Mouse (Mus musculus) MEL-GATA-1-ER (cell line): ENCODE data around the gene Cabp7.
"Not testable (repeated sequence)": the region's sequence is repeated elsewhere in the genome, so short reads cannot be mapped to it uniquely, and the experiment has no call there.

Experiments used
- DNase-seq: peaks from one replicate; pipeline ENCODE4 v3.0.0-alpha.2; 2012; ENCODE audit warnings: low read depth; ENCODE audit errors: extremely low read depth

The Cabp7 gene

GRCm38 (mm10) chr11:4747285-4747684 lies 707 bp upstream of the Cabp7 start:
- no peak for DNase-seq

GRCm38 (mm10) chr11:4745969-4746368 lies 609 bp downstream of the Cabp7 start:
- no peak for DNase-seq

DNA sequence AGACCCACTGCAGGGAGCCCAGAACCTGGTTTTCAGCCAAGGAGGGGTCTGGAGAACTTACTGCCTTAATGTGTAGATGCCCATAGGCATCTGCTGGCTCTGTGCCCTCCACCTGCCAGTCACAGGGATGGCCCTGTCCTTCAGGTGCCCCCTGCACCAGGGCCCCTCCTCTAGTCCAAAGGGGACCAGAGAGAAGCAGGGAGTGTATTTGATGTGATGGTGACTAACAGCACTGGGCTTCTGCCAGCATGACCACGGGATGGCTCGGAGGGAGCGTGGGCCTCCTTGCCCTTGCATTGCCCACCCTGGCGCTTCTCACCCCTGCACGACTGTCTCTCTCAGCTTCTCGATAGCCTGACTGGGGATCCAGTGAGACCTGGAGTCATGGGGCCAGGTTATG lies 1.9 kb downstream of the Cabp7 start:
- no peak for DNase-seq

GRCm38 (mm10) chr11:4740785-4741184 lies 5.8 kb downstream of the Cabp7 start:
- no peak for DNase-seq

GRCm38 (mm10) chr11:4738719-4739118 lies 7.9 kb downstream of the Cabp7 start:
- no peak for DNase-seq

GRCm38 (mm10) chr11:4737682-4738081 lies 8.9 kb downstream of the Cabp7 start:
- no peak for DNase-seq

DNA sequence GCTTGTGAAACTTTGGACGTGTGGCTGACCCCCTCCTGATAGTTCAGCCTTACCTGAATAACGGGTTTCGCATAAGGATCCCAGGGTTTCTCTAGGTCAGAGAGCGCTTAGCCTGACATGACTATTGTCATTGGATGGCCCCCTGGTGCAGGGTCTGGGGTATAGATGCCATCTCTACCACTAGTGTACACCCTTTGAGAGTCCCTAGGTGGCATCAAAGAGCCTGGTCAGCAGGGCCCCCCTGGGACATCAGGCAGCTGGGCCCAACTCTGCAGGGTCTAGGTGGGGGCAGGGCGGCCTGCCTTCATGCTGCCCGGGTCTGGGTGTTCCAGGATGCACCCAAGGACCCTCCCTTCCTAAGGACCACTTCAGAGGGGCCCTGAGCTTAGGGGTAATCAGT lies 10.2 kb downstream of the Cabp7 start:
- DNase-seq, result no peak

GRCm38 (mm10) chr11:4734179-4734578 lies 12.4 kb downstream of the Cabp7 start:
- DNase-seq, result no peak

DNA sequence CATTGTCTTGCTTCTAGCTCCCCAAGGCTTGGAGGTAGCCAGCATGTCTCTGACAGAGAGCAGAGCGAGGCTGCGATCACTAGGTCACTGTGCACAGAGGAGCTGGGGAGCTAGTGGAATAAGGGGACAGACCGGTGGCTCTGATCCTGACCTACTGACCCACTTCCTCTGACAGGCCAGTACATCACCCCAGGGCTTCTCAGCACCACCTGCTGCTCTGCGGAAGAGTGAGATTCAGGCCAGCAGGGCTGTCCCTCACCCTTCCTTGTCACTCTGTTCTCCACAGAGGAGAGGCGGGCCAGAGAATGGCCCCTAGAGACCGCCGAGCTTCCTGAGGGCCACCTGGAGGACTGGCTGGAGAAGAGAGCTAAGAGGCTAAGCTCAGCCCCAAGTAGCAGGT lies 14.8 kb downstream of the Cabp7 start:
- DNase-seq, result no peak

- DNase-seq, result no peak
Observed at GRCm38 (mm10) chr11:4730913-4731312, 15.7 kb downstream of the Cabp7 start.

DNA sequence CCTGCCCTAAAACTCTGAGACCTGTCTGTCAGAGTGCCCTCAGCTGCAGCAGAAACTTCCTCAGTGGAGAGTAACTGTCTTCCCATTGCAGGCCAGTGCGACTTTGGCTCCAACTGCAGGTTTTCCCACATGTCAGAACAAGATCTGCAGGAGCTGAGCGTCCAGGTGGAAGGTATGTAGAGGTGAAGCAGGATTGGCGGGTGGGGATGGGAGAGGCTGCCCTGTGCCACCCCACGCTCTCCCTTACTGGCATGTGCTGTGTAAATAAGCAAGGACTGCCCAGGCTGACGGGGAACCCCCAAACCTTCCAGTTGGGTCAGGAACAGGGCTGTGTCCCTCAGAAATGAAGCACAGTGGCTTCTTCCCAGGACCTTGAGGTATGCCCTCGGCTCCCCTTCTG lies 16.5 kb downstream of the Cabp7 start:
- DNase-seq, result no peak

GRCm38 (mm10) chr11:4729603-4730002 lies 17.0 kb downstream of the Cabp7 start:
- peak; percentile 56 for DNase-seq

DNA sequence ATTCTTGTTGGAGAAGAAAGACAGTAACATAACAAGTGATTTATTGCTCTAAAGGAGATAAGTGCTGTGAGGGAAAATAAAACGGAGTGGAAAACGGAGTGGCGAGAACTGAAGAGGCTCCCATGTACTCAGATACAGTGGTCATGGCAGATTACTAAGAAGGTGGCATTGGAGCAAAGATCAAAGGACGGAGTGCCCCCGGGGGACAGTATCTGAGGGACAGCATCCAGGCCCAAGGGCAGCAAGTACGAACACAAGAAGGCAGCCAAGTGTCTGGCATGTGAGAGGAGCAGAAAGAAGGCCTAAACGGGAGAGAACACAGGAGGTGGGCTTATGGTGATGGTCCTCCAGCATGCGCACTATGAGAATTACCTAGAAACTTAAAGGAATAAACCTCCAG lies 24.9 kb downstream of the Cabp7 start:
- DNase-seq, result no peak

GRCm38 (mm10) chr11:4720900-4721580 lies 25.5 kb downstream of the Cabp7 start:
- DNase-seq, result no peak

DNA sequence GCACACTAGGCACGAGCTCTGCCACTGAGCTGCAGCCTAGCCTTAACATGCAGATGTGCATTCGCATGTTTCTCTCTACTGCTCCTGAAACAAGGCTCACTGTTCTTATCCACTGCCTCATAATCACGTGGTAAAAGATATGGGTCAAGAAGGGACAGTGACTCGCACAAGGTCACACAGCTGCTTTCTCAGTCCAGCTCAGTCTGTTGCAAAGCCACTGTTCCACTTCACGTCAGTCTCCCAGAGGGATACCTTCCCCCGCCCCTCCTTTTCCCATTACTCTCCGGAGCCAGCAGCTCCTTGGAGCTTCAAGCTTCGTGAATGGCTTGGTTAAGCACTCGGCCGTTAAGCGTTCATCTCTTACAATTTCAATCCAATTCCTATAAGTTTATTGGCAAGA lies 26.2 kb downstream of the Cabp7 start:
- DNase-seq, result no peak

DNA sequence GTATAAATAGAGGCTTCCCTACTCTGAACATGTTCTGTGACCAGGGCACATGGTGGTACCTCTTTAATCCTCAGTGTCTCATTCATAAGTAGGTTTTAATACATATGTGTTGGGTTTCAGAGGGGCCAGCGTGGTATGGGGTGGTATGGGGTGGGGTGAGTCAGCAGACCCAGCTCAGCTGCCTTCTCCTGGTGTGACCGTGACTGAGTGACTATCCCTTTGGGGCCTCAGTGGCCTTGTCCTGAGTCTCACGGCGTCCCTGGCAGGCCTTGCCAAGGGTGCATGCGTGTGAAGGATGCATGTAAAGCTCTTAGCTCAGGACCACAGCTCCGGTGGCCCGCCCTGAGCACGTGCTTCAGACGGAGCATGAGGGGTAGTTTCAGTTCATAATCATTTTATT lies 26.6 kb downstream of the Cabp7 start:
- DNase-seq, result no peak

GRCm38 (mm10) chr11:4718548-4718947 lies 28.0 kb downstream of the Cabp7 start:
- no peak for DNase-seq

DNA sequence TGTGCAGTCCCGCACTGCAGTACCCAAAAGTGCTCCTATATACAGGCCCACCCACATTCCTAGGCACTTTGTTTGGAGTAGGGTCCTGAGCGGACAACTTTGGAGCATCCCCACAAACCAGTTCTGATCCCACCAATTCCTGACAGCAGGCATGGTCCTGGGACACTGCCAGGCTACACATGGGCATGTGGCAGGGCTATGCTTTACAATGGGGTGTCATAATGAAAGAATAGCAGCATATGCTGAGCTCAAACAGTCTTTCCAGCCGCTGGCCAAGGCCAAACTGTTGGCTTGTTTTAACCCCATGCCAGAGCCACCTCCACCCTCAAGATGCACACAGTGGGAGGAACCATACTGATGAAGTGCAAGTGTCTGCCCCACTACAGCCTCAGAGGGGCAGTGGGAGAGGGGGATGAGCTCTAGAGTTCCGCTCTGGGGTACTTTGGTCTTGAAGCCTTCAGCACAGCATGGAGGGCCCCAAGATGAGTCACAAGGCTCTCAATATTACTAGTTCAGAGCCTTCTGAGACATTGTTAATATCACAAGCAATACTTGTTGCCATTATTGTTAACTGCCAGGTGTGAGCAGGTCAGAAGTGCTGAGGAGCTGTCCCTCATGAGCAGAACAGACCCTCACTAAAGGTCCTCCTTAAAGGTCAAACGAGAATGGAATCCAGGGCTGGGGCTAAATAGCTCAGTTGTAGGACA lies 29.9 kb downstream of the Cabp7 start:
- no peak for DNase-seq

DNA sequence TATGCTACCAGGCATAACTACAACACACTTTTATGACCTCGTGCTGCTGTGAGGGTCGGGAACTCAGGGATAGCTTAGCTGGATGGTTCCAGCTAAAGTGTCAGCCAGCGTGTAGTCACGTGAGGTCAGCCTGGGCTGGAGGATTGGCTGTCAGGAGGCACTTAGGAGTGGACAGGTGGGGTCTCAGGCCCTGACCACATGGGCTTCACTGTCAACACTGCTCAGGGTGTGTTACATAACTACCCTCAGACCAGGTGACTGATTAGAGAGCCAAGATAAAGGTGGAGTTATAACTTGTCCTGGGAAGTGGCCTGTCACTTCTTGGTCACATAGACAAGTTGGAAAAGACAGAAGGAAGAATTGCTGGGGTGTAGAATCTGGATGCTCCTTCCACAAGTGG lies 31.0 kb downstream of the Cabp7 start:
- DNase-seq, result no peak

GRCm38 (mm10) chr11:4714727-4715126 lies 31.9 kb downstream of the Cabp7 start:
- DNase-seq, result peak; percentile 56

GRCm38 (mm10) chr11:4712822-4713221 lies 33.8 kb downstream of the Cabp7 start:
- DNase-seq, result no peak

GRCm38 (mm10) chr11:4710188-4710587 lies 36.4 kb downstream of the Cabp7 start:
- DNase-seq, result not testable (repeated sequence)

- DNase-seq, result no peak
Observed at GRCm38 (mm10) chr11:4705178-4705577, 41.4 kb downstream of the Cabp7 start.
